Mouse (Mus musculus) limb, embryonic 12.5 days (tissue): ENCODE results near the gene Tm9sf4. TPM values are rescaled to one million over a fixed set of nuclear protein-coding genes. Genes with fewer than 3 reads are reported as not detected.

Experiments
- ATAC-seq: fragments of 200-750 bp; cut with Nextera tagmentation; 2 replicates; pipeline ENCODE4 v1.8.0; 2017; ENCODE audit warnings: low read depth, moderate TSS enrichment; ENCODE audit not compliant: insufficient number of reproducible peaks, insufficient read depth, low FRiP score, low TSS enrichment
- H3K27ac ChIP-seq: fragments of 300-500 bp; sonication (generic); 2 replicates; pipeline ENCODE4 v1.5.1; 2016; ENCODE audit warnings: mild to moderate bottlenecking, moderate library complexity
- H3K27me3 ChIP-seq: fragments of 300-500 bp; sonication (generic); 2 replicates; pipeline ENCODE4 v1.6.1; 2016; ENCODE audit warnings: mild to moderate bottlenecking, moderate library complexity
- H3K36me3 ChIP-seq: fragments of 300-500 bp; sonication (generic); 2 replicates; pipeline ENCODE4 v1.6.1; 2016; ENCODE audit warnings: mild to moderate bottlenecking, moderate library complexity
- H3K4me1 ChIP-seq: fragments of 300-500 bp; sonication (generic); replicated peaks from 2 replicates; pipeline ENCODE4 v1.6.1; 2016
- H3K4me2 ChIP-seq: fragments of 300-500 bp; sonication (generic); 2 replicates; pipeline ENCODE4 v1.6.1; 2016; ENCODE audit warnings: mild to moderate bottlenecking, moderate library complexity
- H3K4me3 ChIP-seq: fragments of 300-500 bp; sonication (generic); replicated peaks from 2 replicates; pipeline ENCODE4 v1.5.1; 2016; ENCODE audit warnings: mild to moderate bottlenecking
- H3K9ac ChIP-seq: fragments of 300-500 bp; sonication (generic); replicated peaks from 2 replicates; pipeline ENCODE4 v1.6.1; 2016; ENCODE audit warnings: mild to moderate bottlenecking, moderate library complexity
- H3K9me3 ChIP-seq: fragments of 300-500 bp; sonication (generic); 2 replicates; pipeline ENCODE4 v1.6.1; 2016; ENCODE audit warnings: mild to moderate bottlenecking, moderate library complexity
- WGBS: fragments of 180-500 bp; shearing (Covaris S2); methylation state at CpG from one replicate; pipeline ENCODE4 v1.1.7; 2016; 5-methylcytosine and 5-hydroxymethylcytosine counted together
- polyA plus RNA-seq: library from polyadenylated mRNA; unstranded; fragments of >200 nt; fragmentation: Nextera tagmentation; extraction: Ambion mirVana; gene quantifications from 2 replicates; pipeline ENCODE4 v1.2.1, GENCODE M21; 2016

Tm9sf4 gene
- polyA plus RNA-seq, result 86.3 and 89.5 TPM in 2 replicates

GRCm38 (mm10) chr2:153160844-153161683 lies at the start of gene Tm9sf4:
Gene Tm9sf4 (plus strand): TSS chr2:153161303.
- peaks cover 7% of the 10 kb centered on the region for H3K4me1 ChIP-seq
- no peaks in the 10 kb centered on the region; the same call in 1 of the 2 replicates for H3K27me3 ChIP-seq
- H3K9me3 ChIP-seq, result no peaks in the 10 kb centered on the region
- H3K4me3 ChIP-seq, result peak within 1 kb of the TSS; percentile 75
- 11% methylated on average over 34 of the region's 34 CpGs for WGBS
- peak within 1 kb of the TSS; percentile 92 for H3K27ac ChIP-seq
- H3K9ac ChIP-seq, result peak within 1 kb of the TSS; percentile 77
- peaks cover 8% of the 10 kb centered on the region; the same call in 1 of the 2 replicates for H3K36me3 ChIP-seq
- peak; percentile 87 for ATAC-seq
- peak within 1 kb of the TSS; percentile 81 for H3K4me2 ChIP-seq

GRCm38 (mm10) chr2:153115679-153116081 lies 45.4 kb upstream of the Tm9sf4 start:
- Histone ChIP-seq H3K4me2 (no peak overlapping the region), H3K4me3 (no peak overlapping the region), H3K4me1 (no peaks in the 10 kb centered on the region), H3K36me3 (no peaks in the 10 kb centered on the region), H3K9me3 (no peaks in the 10 kb centered on the region), H3K27me3 (peaks cover 24% of the 10 kb centered on the region), H3K9ac (no peak overlapping the region), H3K27ac (no peak overlapping the region)
- WGBS, result 83% methylated on average over 4 of the region's 4 CpGs
- no peak for ATAC-seq

- Histone ChIP-seq H3K4me2 (no peak overlapping the region), H3K4me1 (no peaks in the 10 kb centered on the region), H3K36me3 (no peaks in the 10 kb centered on the region), H3K27me3 (peaks cover 11% of the 10 kb centered on the region; the same call in 1 of the 2 replicates), H3K27ac (no peak overlapping the region), H3K9ac (no peak overlapping the region), H3K4me3 (no peak overlapping the region), H3K9me3 (no peaks in the 10 kb centered on the region)
- 77% methylated on average over 7 of the region's 7 CpGs for WGBS
- ATAC-seq, result no peak
Observed at GRCm38 (mm10) chr2:153117051-153117486, 44.0 kb upstream of the Tm9sf4 start.

- Histone ChIP-seq H3K36me3 (no peaks in the 10 kb centered on the region), H3K9me3 (no peaks in the 10 kb centered on the region), H3K27ac (no peak overlapping the region), H3K4me2 (no peak overlapping the region), H3K4me3 (no peak overlapping the region), H3K27me3 (no peaks in the 10 kb centered on the region), H3K4me1 (no peaks in the 10 kb centered on the region), H3K9ac (no peak overlapping the region)
- ATAC-seq, result no peak
- 88% methylated on average over 6 of the region's 6 CpGs for WGBS
Observed at GRCm38 (mm10) chr2:153119488-153119887, 41.6 kb upstream of the Tm9sf4 start.

- no peak for ATAC-seq
- H3K36me3 ChIP-seq, result no peaks in the 10 kb centered on the region
- H3K9me3 ChIP-seq, result no peaks in the 10 kb centered on the region
- H3K4me2 ChIP-seq, result no peak overlapping the region
- peaks cover 2% of the 10 kb centered on the region; the same call in 1 of the 2 replicates for H3K27me3 ChIP-seq
- H3K4me1 ChIP-seq, result no peaks in the 10 kb centered on the region
- H3K27ac ChIP-seq, result no peak overlapping the region
- 70% methylated on average over 8 of the region's 8 CpGs for WGBS
- no peak overlapping the region for H3K4me3 ChIP-seq
- H3K9ac ChIP-seq, result no peak overlapping the region
Observed at GRCm38 (mm10) chr2:153120126-153120525, 41.0 kb upstream of the Tm9sf4 start.

GRCm38 (mm10) chr2:153121821-153122615 lies 39.1 kb upstream of the Tm9sf4 start:
- Histone ChIP-seq H3K4me2 (no peak overlapping the region), H3K4me1 (no peaks in the 10 kb centered on the region), H3K36me3 (no peaks in the 10 kb centered on the region), H3K9ac (no peak overlapping the region), H3K27ac (no peak overlapping the region), H3K9me3 (no peaks in the 10 kb centered on the region), H3K4me3 (no peak overlapping the region), H3K27me3 (peaks cover 3% of the 10 kb centered on the region; the same call in 1 of the 2 replicates)
- ATAC-seq, result no peak
- WGBS, result 80% methylated on average over 8 of the region's 8 CpGs

- no peaks in the 10 kb centered on the region for H3K36me3 ChIP-seq
- no peak overlapping the region for H3K4me2 ChIP-seq
- no peaks in the 10 kb centered on the region for H3K9me3 ChIP-seq
- H3K4me3 ChIP-seq, result no peak overlapping the region
- peaks cover 3% of the 10 kb centered on the region; the same call in 1 of the 2 replicates for H3K27me3 ChIP-seq
- ATAC-seq, result no peak
- H3K27ac ChIP-seq, result no peak overlapping the region
- no peak overlapping the region for H3K9ac ChIP-seq
- H3K4me1 ChIP-seq, result no peaks in the 10 kb centered on the region
- WGBS, result 87% methylated on average over 7 of the region's 7 CpGs
Observed at GRCm38 (mm10) chr2:153122701-153123100, 38.4 kb upstream of the Tm9sf4 start.

GRCm38 (mm10) chr2:153125875-153126274 lies 35.2 kb upstream of the Tm9sf4 start:
- H3K9ac ChIP-seq, result no peak overlapping the region
- no peak overlapping the region for H3K27ac ChIP-seq
- ATAC-seq, result no peak
- H3K27me3 ChIP-seq, result peaks cover 3% of the 10 kb centered on the region; the same call in 1 of the 2 replicates
- H3K4me2 ChIP-seq, result no peak overlapping the region
- no peaks in the 10 kb centered on the region for H3K36me3 ChIP-seq
- no peaks in the 10 kb centered on the region for H3K4me1 ChIP-seq
- H3K9me3 ChIP-seq, result no peaks in the 10 kb centered on the region
- 44% methylated on average over 5 of the region's 5 CpGs for WGBS
- H3K4me3 ChIP-seq, result no peak overlapping the region

- 24% methylated on average over 6 of the region's 6 CpGs for WGBS
- no peaks in the 10 kb centered on the region for H3K4me1 ChIP-seq
- 0 out of 2 replicates have a peak, but pooled peaks cover 3% of the 10 kb centered on the region for H3K27me3 ChIP-seq
- H3K4me2 ChIP-seq, result no peak overlapping the region
- H3K36me3 ChIP-seq, result no peaks in the 10 kb centered on the region
- no peaks in the 10 kb centered on the region for H3K9me3 ChIP-seq
- no peak for ATAC-seq
- no peak overlapping the region for H3K27ac ChIP-seq
- no peak overlapping the region for H3K4me3 ChIP-seq
- H3K9ac ChIP-seq, result no peak overlapping the region
Observed at GRCm38 (mm10) chr2:153131019-153131418, 30.1 kb upstream of the Tm9sf4 start.

- Histone ChIP-seq H3K9me3 (no peaks in the 10 kb centered on the region), H3K9ac (no peak overlapping the region), H3K27ac (no peak overlapping the region), H3K4me3 (no peak overlapping the region), H3K27me3 (0 out of 2 replicates have a peak, but pooled peaks cover 3% of the 10 kb centered on the region), H3K4me1 (no peaks in the 10 kb centered on the region), H3K36me3 (no peaks in the 10 kb centered on the region), H3K4me2 (no peak overlapping the region)
- no peak for ATAC-seq
- WGBS, result 35% methylated on average over 5 of the region's 5 CpGs
Observed at GRCm38 (mm10) chr2:153134237-153134636, 26.9 kb upstream of the Tm9sf4 start.

- ATAC-seq, result no peak
- Histone ChIP-seq H3K4me1 (no peaks in the 10 kb centered on the region; the same call in 1 of the 2 replicates), H3K27me3 (0 out of 2 replicates have a peak, but pooled peaks cover 3% of the 10 kb centered on the region), H3K36me3 (no peaks in the 10 kb centered on the region), H3K4me3 (no peak overlapping the region), H3K9me3 (no peaks in the 10 kb centered on the region), H3K9ac (no peak overlapping the region), H3K4me2 (no peak overlapping the region), H3K27ac (no peak overlapping the region)
- 51% methylated on average over 4 of the region's 4 CpGs for WGBS
Observed at GRCm38 (mm10) chr2:153136211-153136610, 24.9 kb upstream of the Tm9sf4 start.
